Mouse (Mus musculus) kidney, embryonic 15.5 days (tissue): Measurements from ENCODE around the gene Dhh. TPM values are rescaled to one million over a fixed set of nuclear protein-coding genes. Genes with fewer than 3 reads are reported as not detected.

ENCODE experiments used
- polyA plus RNA-seq: library from polyadenylated mRNA; unstranded; fragments of >200 nt; fragmentation: Nextera tagmentation; extraction: Ambion mirVana; gene quantifications from 2 replicates; pipeline ENCODE4 v1.2.1, GENCODE M21; 2015

The Dhh gene
- polyA plus RNA-seq, 1 experiment from 2014 or later = 2.0 TPM

Other genes with a start within 250 kb of the Dhh start
- gene Ddx23, start 235.6 kb downstream of the Dhh start, polyA plus RNA-seq = 23.1 and 23.7 TPM in 2 replicates
- 0.62 and 0.99 TPM in 2 replicates for gene Rnd1, start 221.1 kb downstream of the Dhh start, polyA plus RNA-seq
- gene Ccdc65, start 190.3 kb downstream of the Dhh start, polyA plus RNA-seq = 0.73 and 1.1 TPM in 2 replicates
- gene Fkbp11, start 170.3 kb downstream of the Dhh start, polyA plus RNA-seq = 40.3 and 40.5 TPM in 2 replicates
- gene Arf3, start 135.3 kb downstream of the Dhh start, polyA plus RNA-seq = 51.9 and 55.6 TPM in 2 replicates
- gene Wnt10b, start 120.4 kb downstream of the Dhh start, polyA plus RNA-seq = 0.12 and 0.31 TPM in 2 replicates
- gene Wnt1, start 108.7 kb downstream of the Dhh start, polyA plus RNA-seq = 0.06 TPM in 1 of 2 replicates, not detected in the other
- 2.9 and 3.2 TPM in 2 replicates for gene Ddn, start 89.0 kb downstream of the Dhh start, polyA plus RNA-seq
- 98.5 and 100 TPM in 2 replicates for gene Prkag1, start 67.0 kb downstream of the Dhh start, polyA plus RNA-seq
- 12.3 and 13.3 TPM in 2 replicates for gene Kmt2d, start 27.3 kb downstream of the Dhh start, polyA plus RNA-seq
- gene Rhebl1, start 4.0 kb downstream of the Dhh start, polyA plus RNA-seq = 20.0 and 20.5 TPM in 2 replicates
- gene Lmbr1l, start 19.7 kb upstream of the Dhh start, polyA plus RNA-seq = 16.4 and 17.6 TPM in 2 replicates
- gene Tuba1b, start 36.0 kb upstream of the Dhh start, polyA plus RNA-seq = 1,698 and 1,797 TPM in 2 replicates
- gene Gm49450, start 55.0 kb upstream of the Dhh start, polyA plus RNA-seq = not detected in 2 replicates
- 854 and 1,029 TPM in 2 replicates for gene Tuba1a, start 55.2 kb upstream of the Dhh start, polyA plus RNA-seq
- 180 and 185 TPM in 2 replicates for gene Tuba1c, start 131.4 kb upstream of the Dhh start, polyA plus RNA-seq
- gene Prph, start 156.6 kb upstream of the Dhh start, polyA plus RNA-seq = 5.9 and 12.6 TPM in 2 replicates
- gene Troap, start 176.0 kb upstream of the Dhh start, polyA plus RNA-seq = 33.8 and 39.4 TPM in 2 replicates
- 0.72 and 1.1 TPM in 2 replicates for gene C1ql4, start 189.3 kb upstream of the Dhh start, polyA plus RNA-seq
- 8.6 and 8.8 TPM in 2 replicates for gene Dnajc22, start 194.6 kb upstream of the Dhh start, polyA plus RNA-seq
- gene Spats2, start 227.4 kb upstream of the Dhh start, polyA plus RNA-seq = 47.1 and 50.5 TPM in 2 replicates